Mouse (Mus musculus): ENCODE measurements around the gene Dld. TPM values are rescaled to one million over a fixed set of nuclear protein-coding genes. Genes with fewer than 3 reads are reported as not detected.

The Dld gene
- total RNA-seq, 2 experiments from 2014 or later = 475 to 479 TPM

DNA sequence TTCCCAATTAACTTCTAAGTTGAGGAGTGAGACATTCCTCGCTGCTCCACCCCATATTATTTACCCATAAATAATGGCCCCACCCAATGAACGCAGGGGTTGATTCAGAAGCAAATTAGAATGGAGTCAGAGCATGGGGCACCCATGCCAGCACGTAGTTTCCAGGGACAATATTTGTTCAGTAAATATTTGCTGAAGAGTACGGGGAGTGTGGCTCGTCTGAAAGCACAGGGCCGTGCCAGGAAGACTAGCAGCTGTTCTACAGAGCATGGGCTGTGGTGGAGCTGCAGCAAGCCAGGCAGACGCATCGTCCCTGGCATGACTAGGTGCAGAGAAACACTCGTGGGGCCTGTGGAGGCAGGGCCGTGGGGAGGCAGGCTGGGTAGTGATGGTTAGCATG, 56.7 kb downstream of the Dld start:
- DNase-seq = no peak

DNA sequence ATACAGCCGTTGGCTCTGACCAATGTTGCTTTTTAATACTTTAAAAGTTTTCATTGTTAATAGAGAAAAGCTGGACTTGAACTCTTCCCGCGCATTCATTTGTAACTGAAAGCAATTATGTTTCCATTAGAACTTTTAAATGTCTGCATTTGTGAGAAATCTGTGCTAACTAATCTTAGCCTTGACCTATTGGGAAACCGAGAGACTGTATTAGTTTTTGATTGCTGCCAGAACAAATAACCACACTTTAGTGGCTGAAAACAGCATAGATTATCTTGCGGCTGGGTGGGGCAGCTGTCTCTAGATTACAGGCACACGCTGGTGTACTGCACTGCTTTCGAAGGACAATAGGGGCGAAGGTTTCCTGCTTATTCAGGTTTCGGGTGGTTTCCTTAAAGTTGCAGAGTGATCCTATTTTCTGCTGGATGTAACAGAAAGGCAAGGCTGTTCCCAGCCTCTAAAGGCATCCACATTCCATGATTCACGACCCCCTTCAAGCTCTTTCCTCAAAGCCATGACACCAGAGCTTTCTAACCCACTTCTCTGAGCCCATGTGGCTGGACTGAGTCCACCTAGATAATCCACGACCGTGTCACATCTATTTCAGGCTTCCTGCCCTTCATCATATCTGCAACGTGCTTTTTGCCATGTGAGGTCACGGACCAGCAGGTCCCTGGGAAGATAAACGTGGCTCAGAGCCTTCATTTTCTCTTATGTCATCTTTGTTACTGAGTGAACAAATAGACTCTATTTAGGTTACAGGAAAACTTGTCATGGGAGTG, 57.7 kb downstream of the Dld start:
- DNase-seq = no peak

GRCm38 (mm10) chr12:31290951-31291350, 60.3 kb downstream of the Dld start:
- no peak for DNase-seq

DNA sequence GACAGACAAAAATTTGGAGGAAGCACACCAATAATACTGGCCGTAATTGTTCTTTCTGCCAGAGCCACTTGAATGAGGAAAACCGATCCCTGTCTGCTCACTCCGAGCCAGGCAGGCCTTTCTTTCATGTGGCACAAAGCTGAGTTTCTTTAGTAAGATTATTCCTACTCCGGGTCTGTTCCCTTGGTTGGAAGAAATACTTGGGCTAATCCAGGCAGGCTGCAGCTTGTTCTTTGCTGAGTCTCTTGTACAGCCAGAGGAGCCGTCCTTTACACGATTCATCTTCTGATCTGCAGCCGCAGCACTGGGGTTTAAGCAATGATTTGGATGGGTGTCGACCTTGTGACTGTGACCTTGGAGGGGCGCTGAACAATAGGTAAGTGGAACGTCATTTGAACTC, 62.2 kb downstream of the Dld start:
- no peak for DNase-seq

- no peak for DNase-seq
Observed at GRCm38 (mm10) chr12:31283617-31284136, 67.6 kb downstream of the Dld start.

DNA sequence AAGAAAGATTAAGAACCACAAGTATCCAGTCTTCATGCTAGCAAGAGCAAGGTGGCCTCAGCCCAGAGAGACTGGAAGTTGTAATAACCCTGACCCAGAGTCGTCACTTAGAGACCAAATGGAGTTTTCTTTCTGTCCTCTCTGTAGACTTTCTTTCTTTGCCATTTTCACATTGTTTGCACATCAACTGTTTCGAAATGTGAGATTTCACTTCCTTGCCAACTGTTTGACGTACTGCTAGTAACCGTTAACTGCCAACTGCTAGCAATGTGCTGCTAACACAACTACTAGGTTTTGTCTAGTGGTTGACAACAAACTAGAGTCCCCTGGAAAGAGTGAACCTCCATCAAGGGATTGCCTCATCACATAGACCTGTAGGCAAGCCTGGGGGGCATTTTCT, 68.1 kb downstream of the Dld start:
- no peak for DNase-seq

DNA sequence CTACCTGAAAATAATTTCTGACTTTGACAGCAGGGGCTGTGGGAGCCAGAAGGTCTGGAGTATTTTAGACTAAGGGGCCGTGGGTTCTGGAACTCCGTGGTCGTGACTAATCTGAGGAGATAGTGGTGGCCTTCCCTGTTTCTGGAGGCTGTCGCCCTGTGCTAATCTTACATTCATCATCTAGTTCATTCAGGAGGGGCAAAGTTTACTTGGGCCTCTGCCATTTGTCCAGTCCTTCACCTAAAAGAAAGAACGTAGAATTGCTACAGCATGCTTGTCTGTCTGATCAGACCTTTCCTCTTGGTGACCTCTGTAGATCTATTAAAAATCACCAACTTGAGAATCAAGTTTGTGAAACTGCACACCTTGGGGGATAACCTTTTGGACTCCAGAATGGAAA, 69.0 kb downstream of the Dld start:
- no peak for DNase-seq

Other genes with a start within 250 kb of the Dld start
- not detected for gene Gm6993, start 110.7 kb downstream of the Dld start, total RNA-seq (2021)
- gene Lamb1, start 86.2 kb downstream of the Dld start, total RNA-seq (2021) = 100 to 1,000 TPM; 147 to 165 TPM
- under 1 TPM; 0.51 TPM for gene Slc26a3, start 39.4 kb upstream of the Dld start, total RNA-seq (2021)
- 10 to 100 TPM; 15.0 to 15.1 TPM for gene Cbll1, start 148.2 kb upstream of the Dld start, total RNA-seq (2021)
- gene Slc26a4, start 208.5 kb upstream of the Dld start, total RNA-seq (2021) = 1 to 10 TPM; 2.8 to 3.5 TPM

Data from adrenal gland, postnatal 10 days (tissue).